Mouse (Mus musculus) cortical plate, adult 2 months (tissue): ENCODE results near the gene Tomm22.

Experiments
- CTCF ChIP-seq: fragments of 200-500 bp; IDR thresholded peaks from 2 replicates; pipeline ENCODE4 v1.5.1; 2011; ENCODE audit warnings: mild to moderate bottlenecking, control low read depth, low read length; ENCODE audit not compliant: insufficient read depth; ENCODE audit errors: extremely low read depth
- POLR2A ChIP-seq: fragments of 200-500 bp; IDR thresholded peaks from 2 replicates; pipeline ENCODE4 v1.6.1; 2011; ENCODE audit warnings: mild to moderate bottlenecking, low read length, control low read depth; ENCODE audit not compliant: insufficient read depth; ENCODE audit errors: extremely low read depth

GRCm38 (mm10) chr15:79681973-79682372 lies 11.3 kb downstream of the Tomm22 start:
- TF ChIP-seq POLR2A (no peak), CTCF (no peak)
